Mouse (Mus musculus) midbrain, postnatal 0 days (tissue): ENCODE measurements around the gene Dppa5a. TPM values are rescaled to one million over a fixed set of nuclear protein-coding genes. Genes with fewer than 3 reads are reported as not detected.
"Not testable (repeated sequence)": the region's sequence is repeated elsewhere in the genome, so short reads cannot be mapped to it uniquely, and the experiment has no call there.

Experiments used
- ATAC-seq: fragments of 200-750 bp; cut with Nextera tagmentation; 2 replicates; pipeline ENCODE4 v1.8.0; 2017; ENCODE audit warnings: moderate number of reproducible peaks, mild to moderate bottlenecking, moderate TSS enrichment, moderate library complexity; ENCODE audit not compliant: low FRiP score
- DNase-seq: peaks from one replicate; pipeline ENCODE4 v3.0.0-alpha.2; 2015; ENCODE audit warnings: low spot score
- H3K27ac ChIP-seq: fragments of 300-500 bp; sonication (generic); 2 replicates; pipeline ENCODE4 v1.5.1; 2014; ENCODE audit warnings: low read depth, mild to moderate bottlenecking, low read length, mixed read lengths
- H3K27me3 ChIP-seq: fragments of 300-500 bp; sonication (generic); 2 replicates; pipeline ENCODE4 v1.6.1; 2014; ENCODE audit warnings: low read length, control low read depth, mixed read lengths; ENCODE audit not compliant: insufficient read depth
- H3K36me3 ChIP-seq: fragments of 300-500 bp; sonication (generic); 2 replicates; pipeline ENCODE4 v1.6.1; 2014; ENCODE audit warnings: low read length, control low read depth, mixed read lengths; ENCODE audit not compliant: insufficient read depth
- H3K4me1 ChIP-seq: fragments of 300-500 bp; sonication (generic); 2 replicates; pipeline ENCODE4 v1.6.1; 2014; ENCODE audit warnings: mild to moderate bottlenecking, control low read depth, antibody characterized with exemption, low read length, mixed read lengths; ENCODE audit not compliant: insufficient read depth
- H3K4me2 ChIP-seq: fragments of 300-500 bp; sonication (generic); 2 replicates; pipeline ENCODE4 v1.6.1; 2014; ENCODE audit warnings: low read depth, mild to moderate bottlenecking, low read length, mixed read lengths; ENCODE audit not compliant: poor library complexity, severe bottlenecking
- H3K4me3 ChIP-seq: fragments of 300-500 bp; sonication (generic); 2 replicates; pipeline ENCODE4 v1.5.1; 2014; ENCODE audit warnings: low read depth, mild to moderate bottlenecking, low read length, moderate library complexity
- H3K9ac ChIP-seq: fragments of 300-500 bp; sonication (generic); replicated peaks from 2 replicates; pipeline ENCODE4 v1.6.1; 2014; ENCODE audit warnings: mild to moderate bottlenecking, low read length, moderate library complexity, mixed read lengths; ENCODE audit not compliant: poor library complexity, severe bottlenecking
- H3K9me3 ChIP-seq: fragments of 300-500 bp; sonication (generic); 2 replicates; pipeline ENCODE4 v1.6.1; 2016; ENCODE audit warnings: low read length, control low read depth
- CTCF ChIP-seq: IDR thresholded peaks from 2 replicates; pipeline ENCODE4 v1.5.1; 2016; ENCODE audit warnings: antibody characterized with exemption, mild to moderate bottlenecking
- WGBS: fragments of 180-500 bp; shearing (Covaris S2); extraction: QIAGEN DNeasy Blood & Tissue Kit; methylation state at CpG from one replicate; pipeline ENCODE4 v1.1.7; 2014; 5-methylcytosine and 5-hydroxymethylcytosine counted together
- polyA plus RNA-seq: library from polyadenylated mRNA; unstranded; fragments of >200 nt; fragmentation: Nextera tagmentation; extraction: Ambion mirVana; gene quantifications from 2 replicates; pipeline ENCODE4 v1.2.1, GENCODE M21; 2015
- total RNA-seq: library from RNA; depleted of rRNA; stranded (reverse); fragments of >200 nt; gene quantifications from 2 replicates; pipeline ENCODE4 v1.2.3, GENCODE M21; 2014

Gene Dppa5a
- total and polyA plus RNA-seq, 2 experiments from 2014 or later = 3.1 to 9.5 TPM

DNA sequence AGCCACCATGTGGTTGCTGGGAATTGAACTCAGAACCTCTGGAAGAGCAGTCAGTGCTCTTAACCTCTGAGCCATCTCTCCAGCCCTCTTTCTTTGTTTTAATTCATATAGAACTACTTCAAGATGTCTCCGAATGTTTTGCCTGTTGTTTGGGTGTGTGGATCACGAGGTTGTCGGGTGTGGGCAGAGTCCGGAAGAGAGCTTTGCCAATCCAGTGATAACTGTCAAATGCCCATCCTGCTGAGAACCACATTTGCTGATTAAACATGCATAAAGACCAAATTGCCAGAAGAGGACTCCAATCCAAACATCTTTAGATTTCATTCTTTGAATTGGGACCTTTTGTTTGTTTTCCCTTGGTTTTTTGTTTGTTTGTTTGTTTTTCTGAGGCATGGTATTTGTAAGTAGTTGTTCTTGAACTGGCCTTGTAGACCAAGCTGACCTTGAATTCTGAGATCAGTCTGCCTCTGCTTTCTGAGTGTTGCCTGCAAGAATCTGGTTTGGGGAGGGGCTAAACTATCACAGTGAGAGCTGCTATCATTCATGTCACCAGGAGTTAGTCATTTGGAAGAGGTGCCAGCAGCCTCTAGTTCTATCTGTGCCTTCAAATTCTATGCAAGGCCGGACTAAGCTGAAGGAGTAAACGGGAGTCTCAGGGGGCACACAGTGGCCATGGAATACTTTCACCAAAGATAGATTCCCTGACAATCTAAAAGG is 16.3 kb downstream of the Dppa5a start:
- no peaks in the 10 kb centered on the region for H3K9me3 ChIP-seq
- H3K9ac ChIP-seq = no peak overlapping the region
- H3K4me2 ChIP-seq = no peak overlapping the region
- H3K4me3 ChIP-seq = no peak overlapping the region
- no peaks in the 10 kb centered on the region for H3K36me3 ChIP-seq
- DNase-seq = no peak
- ATAC-seq = no peak
- H3K27me3 ChIP-seq = no peaks in the 10 kb centered on the region
- no peak for TF ChIP-seq CTCF
- 89% methylated on average over 6 of the region's 6 CpGs for WGBS
- H3K4me1 ChIP-seq = no peaks in the 10 kb centered on the region
- H3K27ac ChIP-seq = no peak overlapping the region

DNA sequence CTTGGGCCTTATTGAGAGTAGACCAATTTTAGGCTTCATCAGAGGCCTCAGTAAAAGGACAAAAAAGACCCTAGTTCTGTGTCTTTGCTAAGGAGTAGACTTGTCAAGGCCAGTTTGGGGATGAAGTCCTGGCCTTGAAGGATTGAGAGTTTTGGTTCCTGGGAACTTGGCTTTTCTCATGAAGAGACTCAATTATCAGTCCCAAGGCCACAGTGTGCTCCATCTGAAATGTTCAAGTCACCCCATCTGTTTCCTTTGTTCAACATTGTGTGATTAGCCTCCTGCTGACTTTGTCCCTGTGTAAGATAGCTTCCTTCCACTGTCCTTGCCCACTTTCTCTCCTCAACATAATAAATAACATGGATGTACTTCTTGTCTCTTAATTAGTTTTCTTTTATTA is 18.0 kb downstream of the Dppa5a start:
- H3K4me3 ChIP-seq, H3K4me1 ChIP-seq, H3K27me3 ChIP-seq, DNase-seq, H3K4me2 ChIP-seq, H3K27ac ChIP-seq, H3K9ac ChIP-seq, H3K36me3 ChIP-seq, ATAC-seq, H3K9me3 ChIP-seq: not testable (repeated sequence)

DNA sequence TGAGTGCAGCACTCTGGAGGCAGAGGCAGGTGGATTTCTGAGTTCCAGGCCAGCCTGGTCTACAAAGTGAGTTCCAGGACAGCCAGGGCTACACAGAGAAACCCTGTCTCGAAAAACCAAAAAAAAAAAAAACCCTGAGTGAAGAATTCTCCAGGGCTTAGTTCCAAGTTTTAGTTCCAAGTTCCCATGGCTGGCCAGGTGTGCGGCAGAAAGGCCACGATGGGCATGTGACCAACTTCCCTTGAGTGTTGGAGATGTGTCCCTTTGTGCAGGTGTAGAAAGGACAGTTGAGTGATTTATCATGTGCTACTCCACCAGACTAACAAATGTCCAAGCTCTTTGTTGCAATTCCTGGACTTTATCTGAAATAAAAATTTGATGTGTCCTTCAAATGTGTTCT is 18.8 kb downstream of the Dppa5a start:
- not testable (repeated sequence) for H3K4me3 ChIP-seq, H3K9ac ChIP-seq, H3K27ac ChIP-seq, H3K36me3 ChIP-seq, H3K4me2 ChIP-seq, H3K27me3 ChIP-seq, H3K4me1 ChIP-seq, H3K9me3 ChIP-seq, ATAC-seq, DNase-seq
- WGBS = 85% methylated on average over 3 of the region's 3 CpGs

DNA sequence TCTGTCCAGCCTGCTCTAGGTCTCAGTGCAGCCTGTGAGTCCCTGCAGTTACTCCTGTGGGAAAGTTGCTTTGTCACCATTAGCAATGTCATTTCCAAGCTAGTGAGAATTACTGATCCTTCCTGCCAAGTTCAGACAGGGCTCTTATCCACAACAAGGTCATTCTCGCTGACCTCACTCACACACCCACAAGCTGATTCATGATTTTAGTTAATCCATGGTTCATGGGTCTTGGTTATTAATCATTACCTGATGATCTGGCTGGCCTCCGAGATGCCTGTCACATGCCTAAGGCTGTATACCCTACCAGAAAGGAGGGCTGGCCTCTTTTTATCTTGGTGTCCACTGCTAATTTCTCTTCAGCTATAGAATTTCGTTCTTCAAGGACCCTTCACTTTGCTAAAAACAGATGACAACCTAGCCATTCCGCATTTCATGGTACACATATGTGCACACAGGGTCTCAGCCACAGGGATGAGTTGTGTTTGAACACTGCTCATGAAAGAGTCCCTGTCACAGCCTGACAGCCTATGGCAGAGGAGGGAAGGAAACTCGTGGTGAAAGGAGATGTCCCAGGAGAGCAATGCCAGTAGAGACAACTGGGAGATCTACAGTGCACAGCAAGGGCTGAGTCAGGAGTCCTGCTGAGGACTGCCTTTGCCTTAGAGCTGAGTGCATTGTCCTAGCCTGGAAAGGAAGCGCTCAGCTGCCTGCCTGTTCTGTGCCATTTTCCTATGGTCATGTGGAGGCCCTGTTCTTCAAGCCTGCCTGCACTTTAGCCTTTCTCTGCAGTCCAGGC is 19.6 kb downstream of the Dppa5a start:
- DNase-seq, H3K27ac ChIP-seq, H3K9ac ChIP-seq, H3K9me3 ChIP-seq, H3K4me2 ChIP-seq, H3K4me1 ChIP-seq, H3K36me3 ChIP-seq, H3K27me3 ChIP-seq, ATAC-seq, H3K4me3 ChIP-seq: not testable (repeated sequence)
- WGBS = 75% methylated on average over 6 of the region's 6 CpGs

GRCm38 (mm10) chr9:78347004-78347403 is 21.0 kb downstream of the Dppa5a start:
- no peak overlapping the region for H3K27ac ChIP-seq
- H3K36me3 ChIP-seq = no peaks in the 10 kb centered on the region
- H3K9ac ChIP-seq = no peak overlapping the region
- WGBS = 81% methylated on average over 3 of the region's 3 CpGs
- no peak for ATAC-seq
- DNase-seq = no peak
- H3K27me3 ChIP-seq = no peaks in the 10 kb centered on the region
- H3K4me3 ChIP-seq = no peak overlapping the region
- H3K4me2 ChIP-seq = no peak overlapping the region
- TF ChIP-seq CTCF = no peak
- no peaks in the 10 kb centered on the region for H3K9me3 ChIP-seq
- no peaks in the 10 kb centered on the region for H3K4me1 ChIP-seq

DNA sequence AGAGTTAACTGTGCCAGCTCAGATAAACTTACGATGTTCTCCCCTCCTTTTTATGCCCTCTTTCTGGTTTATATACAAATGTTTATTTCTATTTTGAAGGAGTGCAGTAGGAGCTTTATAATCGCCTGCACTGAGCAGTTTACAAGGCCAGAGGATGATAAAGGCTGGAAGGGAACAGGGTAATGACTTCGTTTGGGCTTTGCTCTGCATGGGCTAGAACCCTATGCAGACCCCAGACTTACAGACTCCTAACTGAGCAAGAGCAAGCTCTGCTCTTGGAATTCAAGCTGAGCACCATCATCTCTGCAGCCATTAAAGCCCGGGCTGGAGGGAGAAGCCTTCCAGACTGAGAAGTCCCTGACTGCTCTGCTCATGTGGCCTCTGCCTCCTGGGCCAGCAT is 22.7 kb downstream of the Dppa5a start:
- not testable (repeated sequence) for ATAC-seq, H3K4me2 ChIP-seq, H3K9ac ChIP-seq, H3K9me3 ChIP-seq, H3K4me1 ChIP-seq, H3K36me3 ChIP-seq, H3K27ac ChIP-seq, H3K4me3 ChIP-seq, H3K27me3 ChIP-seq, DNase-seq
- 73% methylated on average over 4 of the region's 4 CpGs for WGBS

DNA sequence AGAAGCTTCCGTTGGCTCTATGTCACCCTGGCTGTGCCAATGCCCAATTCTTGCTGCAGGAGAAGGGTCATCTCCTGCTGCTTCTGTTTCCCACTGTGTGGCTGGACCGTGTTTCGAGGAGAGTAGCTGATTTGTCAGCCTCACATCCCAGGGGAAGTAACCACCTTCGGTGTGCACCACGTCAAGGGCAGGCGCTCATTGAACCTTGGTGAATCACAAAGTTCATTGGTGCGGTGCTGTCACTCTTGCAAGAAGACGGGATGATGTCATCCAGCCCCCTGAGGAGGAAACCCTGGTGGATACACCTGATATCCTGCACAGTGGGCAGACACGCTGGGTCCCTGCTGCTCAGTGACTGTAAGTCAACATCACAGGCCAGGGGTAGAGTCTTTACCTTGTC is 24.9 kb downstream of the Dppa5a start:
- not testable (repeated sequence) for H3K9ac ChIP-seq, H3K4me1 ChIP-seq, H3K27ac ChIP-seq, H3K4me3 ChIP-seq, H3K36me3 ChIP-seq, H3K9me3 ChIP-seq, H3K27me3 ChIP-seq, DNase-seq, ATAC-seq, H3K4me2 ChIP-seq
- 90% methylated on average over 9 of the region's 9 CpGs for WGBS

- H3K4me2 ChIP-seq, ATAC-seq, H3K27ac ChIP-seq, H3K4me1 ChIP-seq, H3K9ac ChIP-seq, H3K4me3 ChIP-seq, H3K9me3 ChIP-seq, H3K27me3 ChIP-seq, DNase-seq, H3K36me3 ChIP-seq: not testable (repeated sequence)
- 90% methylated on average over 4 of the region's 4 CpGs for WGBS
These were observed 25.5 kb downstream of the Dppa5a start for GRCm38 (mm10) chr9:78342494-78342893.
